Mouse (Mus musculus): ENCODE measurements around the gene Msl3l2.

The Msl3l2 gene

GRCm38 (mm10) chr10:56106333-56106995 is at the start of gene Msl3l2:
Gene Msl3l2, plus strand, starts transcription at chr10:56106917.
- DNase-seq: peak; percentile 80

GRCm38 (mm10) chr10:56058979-56059422 is 47.7 kb upstream of the Msl3l2 start:
- no peak for DNase-seq

- DNase-seq: no peak
Observed at GRCm38 (mm10) chr10:56061238-56061830, 45.4 kb upstream of the Msl3l2 start.

- no peak for DNase-seq
Observed at GRCm38 (mm10) chr10:56062746-56063145, 44.0 kb upstream of the Msl3l2 start.

GRCm38 (mm10) chr10:56089714-56090113 is 17.0 kb upstream of the Msl3l2 start:
- DNase-seq: no peak

GRCm38 (mm10) chr10:56094586-56094985 is 12.1 kb upstream of the Msl3l2 start:
- DNase-seq: no peak

- DNase-seq: no peak
Observed at GRCm38 (mm10) chr10:56096757-56097156, 10.0 kb upstream of the Msl3l2 start.

GRCm38 (mm10) chr10:56099126-56099525 is 7.6 kb upstream of the Msl3l2 start:
- DNase-seq: no peak

GRCm38 (mm10) chr10:56099641-56100310 is 6.9 kb upstream of the Msl3l2 start:
- no peak for DNase-seq

- DNase-seq: no peak
Observed at GRCm38 (mm10) chr10:56106996-56107334, 248 bp downstream of the Msl3l2 start.

- DNase-seq: peak; percentile 15
Observed at GRCm38 (mm10) chr10:56114951-56115635, 8.4 kb downstream of the Msl3l2 start.

GRCm38 (mm10) chr10:56115636-56116180 is 9.0 kb downstream of the Msl3l2 start:
- no peak for DNase-seq

- no peak for DNase-seq
Observed at GRCm38 (mm10) chr10:56126972-56127371, 20.3 kb downstream of the Msl3l2 start.

- DNase-seq: no peak
Observed at GRCm38 (mm10) chr10:56129642-56130041, 22.9 kb downstream of the Msl3l2 start.

- no peak for DNase-seq
Observed at GRCm38 (mm10) chr10:56137191-56137590, 30.5 kb downstream of the Msl3l2 start.

- no peak for DNase-seq
Observed at GRCm38 (mm10) chr10:56148920-56149319, 42.2 kb downstream of the Msl3l2 start.

GRCm38 (mm10) chr10:56156956-56157355 is 50.2 kb downstream of the Msl3l2 start:
- no peak for DNase-seq

GRCm38 (mm10) chr10:56158207-56158606 is 51.5 kb downstream of the Msl3l2 start:
- no peak for DNase-seq

- no peak for DNase-seq
Observed at GRCm38 (mm10) chr10:56158748-56159147, 52.0 kb downstream of the Msl3l2 start.

- DNase-seq: peak; percentile 4
Observed at GRCm38 (mm10) chr10:56164411-56164810, 57.7 kb downstream of the Msl3l2 start.

- DNase-seq: no peak
Observed at GRCm38 (mm10) chr10:56165758-56166157, 59.0 kb downstream of the Msl3l2 start.

All from kidney, adult 11 months (tissue).